Mouse (Mus musculus): ENCODE data around the gene Alkbh2.

Gene Alkbh2

GRCm38 (mm10) chr5:114146028-114146888 lies 18.2 kb upstream of the Alkbh2 start, which contains the start of gene Acacb:
Acacb (plus strand) TSS chr5:114146535.
- DNase-seq (ENCODE audit: low spot score in 2 of 2), result peak in 1 of 2 experiments; percentile 52

- DNase-seq (ENCODE audit: low spot score in 2 of 2), result peak; percentile 22 to 79
Observed at GRCm38 (mm10) chr5:114139175-114139574, 11.2 kb upstream of the Alkbh2 start.

GRCm38 (mm10) chr5:114138277-114139164 lies 10.5 kb upstream of the Alkbh2 start:
- no peak for DNase-seq (ENCODE audit: low spot score in 2 of 2)

GRCm38 (mm10) chr5:114137481-114138276 lies 9.7 kb upstream of the Alkbh2 start:
- no peak for DNase-seq (ENCODE audit: low spot score in 2 of 2)

- no peak for DNase-seq (ENCODE audit: low spot score in 2 of 2)
Observed at GRCm38 (mm10) chr5:114135516-114135915, 7.5 kb upstream of the Alkbh2 start.

GRCm38 (mm10) chr5:114134091-114134534 lies 6.1 kb upstream of the Alkbh2 start:
- DNase-seq (ENCODE audit: low spot score in 2 of 2), result peak in 1 of 2 experiments; percentile 68

- no peak for DNase-seq (ENCODE audit: low spot score in 2 of 2)
Observed at GRCm38 (mm10) chr5:114132841-114133240, 4.8 kb upstream of the Alkbh2 start.

GRCm38 (mm10) chr5:114131521-114131840 lies 3.5 kb upstream of the Alkbh2 start:
- peak in 1 of 2 experiments; percentile 52 for DNase-seq (ENCODE audit: low spot score in 2 of 2)

- peak; percentile 89 to 92 for DNase-seq (ENCODE audit: low spot score in 2 of 2)
Observed at GRCm38 (mm10) chr5:114130698-114131520, 2.9 kb upstream of the Alkbh2 start.

GRCm38 (mm10) chr5:114130211-114130605 lies 2.2 kb upstream of the Alkbh2 start, which contains the start of gene Ung:
Ung (plus strand) TSS chr5:114130386.
- DNase-seq (ENCODE audit: low spot score in 2 of 2), result no peak

GRCm38 (mm10) chr5:114129550-114130210 lies 1.7 kb upstream of the Alkbh2 start:
- no peak for DNase-seq (ENCODE audit: low spot score in 2 of 2)

- no peak for DNase-seq (ENCODE audit: low spot score in 2 of 2)
Observed at GRCm38 (mm10) chr5:114126499-114127244, 1.3 kb downstream of the Alkbh2 start.

- no peak for DNase-seq (ENCODE audit: low spot score in 2 of 2)
Observed at GRCm38 (mm10) chr5:114126008-114126407, 2.0 kb downstream of the Alkbh2 start.

GRCm38 (mm10) chr5:114119806-114120205 lies 8.2 kb downstream of the Alkbh2 start:
- DNase-seq (ENCODE audit: low spot score in 2 of 2), result no peak

- no peak for DNase-seq (ENCODE audit: low spot score in 2 of 2)
Observed at GRCm38 (mm10) chr5:114116586-114116985, 11.4 kb downstream of the Alkbh2 start.

- DNase-seq (ENCODE audit: low spot score in 2 of 2), result no peak
Observed at GRCm38 (mm10) chr5:114115030-114115429, 13.0 kb downstream of the Alkbh2 start.

- no peak for DNase-seq (ENCODE audit: low spot score in 2 of 2)
Observed at GRCm38 (mm10) chr5:114113334-114113733, 14.7 kb downstream of the Alkbh2 start.

GRCm38 (mm10) chr5:114106391-114106935 lies 21.6 kb downstream of the Alkbh2 start:
- no peak for DNase-seq (ENCODE audit: low spot score in 2 of 2)

- DNase-seq (ENCODE audit: low spot score in 2 of 2), result no peak
Observed at GRCm38 (mm10) chr5:114102807-114103206, 25.2 kb downstream of the Alkbh2 start.

Measured in urinary bladder, postnatal 36 days (tissue).